Mouse (Mus musculus): ENCODE data around the gene Rgs7bp. TPM values are rescaled to one million over a fixed set of nuclear protein-coding genes. Genes with fewer than 3 reads are reported as not detected.
"Not testable (repeated sequence)": the region's sequence is repeated elsewhere in the genome, so short reads cannot be mapped to it uniquely, and the experiment has no call there.

Rgs7bp gene
- polyA plus RNA-seq, 2 experiments from 2014 or later: not detected

DNA sequence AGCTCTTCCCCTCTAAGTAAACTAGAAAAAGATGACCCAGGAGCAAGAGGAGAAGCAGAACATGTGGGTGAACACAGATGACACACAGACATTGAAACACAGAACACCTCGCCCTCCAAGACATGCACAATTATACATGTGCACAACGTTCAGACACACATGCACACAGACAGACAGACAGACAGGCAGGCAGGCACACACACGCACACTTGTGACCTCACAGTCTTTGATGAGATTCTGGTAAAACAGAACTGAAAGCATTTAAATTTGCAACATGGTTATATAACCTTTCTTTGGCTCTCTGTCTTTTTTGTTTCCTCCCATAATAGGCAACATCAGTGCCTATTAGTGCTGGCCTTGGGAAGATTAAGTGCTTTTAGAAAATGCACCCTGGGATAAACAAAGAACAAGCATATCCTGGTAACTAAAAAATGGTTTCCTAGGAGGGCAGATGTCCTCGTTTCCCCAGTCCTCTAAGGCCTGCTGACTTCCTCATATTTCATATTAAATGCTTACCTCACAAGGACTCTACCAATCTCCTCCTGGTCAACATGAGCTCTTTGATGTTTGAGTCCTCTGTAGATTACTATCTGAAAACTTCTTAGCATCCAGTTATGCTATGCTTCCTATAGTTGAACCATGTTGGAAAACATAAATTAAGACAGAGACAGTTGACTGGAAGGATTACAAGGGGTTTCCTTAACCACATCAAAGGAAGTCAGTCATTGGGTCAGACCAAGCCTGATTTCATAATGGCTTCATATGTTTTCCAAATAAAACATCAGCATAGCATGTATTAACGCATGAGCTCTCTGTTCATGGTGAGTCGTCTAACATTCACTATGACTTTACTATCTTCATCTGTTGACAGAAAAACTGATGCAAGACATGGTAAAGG is 122.8 kb downstream of the Rgs7bp start:
- ATAC-seq: no peak

DNA sequence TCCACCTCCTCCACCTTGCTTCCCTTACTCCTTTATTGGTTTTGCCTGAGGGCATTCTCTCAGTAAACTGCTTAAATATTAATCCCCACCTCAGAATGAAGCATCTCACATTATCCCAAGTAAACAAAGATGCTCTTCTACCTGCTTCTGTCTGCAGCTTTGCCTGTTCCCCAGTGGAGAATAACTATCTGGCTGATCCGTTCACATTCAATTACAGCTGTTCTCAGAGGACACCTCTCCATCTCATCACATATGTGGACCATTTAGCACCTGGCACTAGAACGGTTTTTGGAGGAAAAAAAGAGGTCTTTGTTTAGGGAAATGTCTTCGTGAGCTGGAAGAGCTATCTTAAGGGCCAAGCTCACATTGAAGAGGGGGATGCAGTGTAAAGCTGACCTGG is 123.9 kb downstream of the Rgs7bp start:
- no peak for ATAC-seq

DNA sequence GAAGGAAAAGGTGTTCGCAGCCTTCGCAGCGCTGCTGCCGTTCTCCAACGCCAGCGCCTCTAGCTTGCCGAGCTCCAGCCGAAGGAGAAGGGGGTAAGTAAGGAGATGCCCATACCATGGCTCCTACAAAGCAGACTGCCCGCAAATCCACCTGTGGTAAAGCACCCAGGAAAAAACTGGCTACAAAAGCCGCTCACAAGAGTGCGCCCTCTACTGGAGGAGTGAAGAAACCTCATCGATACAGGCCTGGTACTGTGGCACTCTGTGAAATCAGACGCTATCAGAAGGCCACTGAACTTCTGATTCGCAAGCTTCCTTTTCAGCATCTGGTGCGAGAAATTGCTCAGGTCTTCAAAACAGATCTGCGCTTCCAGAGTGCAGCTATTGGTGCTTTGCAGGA is 136.1 kb downstream of the Rgs7bp start:
- no peak for ATAC-seq

DNA sequence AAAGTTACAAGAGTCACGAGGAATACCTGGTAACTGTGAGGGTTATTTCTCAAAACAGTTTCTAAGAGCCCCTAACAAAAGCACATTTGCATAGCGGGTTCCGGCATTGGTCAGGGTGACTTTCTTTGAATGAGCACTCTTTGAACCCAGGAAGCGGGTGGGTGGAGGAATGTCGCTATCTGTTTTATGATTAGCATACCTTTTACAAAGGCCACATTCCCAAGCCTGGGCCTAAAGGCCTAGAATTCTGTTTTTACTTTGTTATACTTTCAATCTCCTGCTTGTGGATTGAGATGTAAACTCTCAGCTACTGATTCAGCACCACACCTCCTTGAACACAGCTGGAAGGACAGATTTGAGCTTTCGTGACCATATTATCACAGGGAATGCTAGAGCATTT is 138.0 kb downstream of the Rgs7bp start:
- ATAC-seq: not testable (repeated sequence)

DNA sequence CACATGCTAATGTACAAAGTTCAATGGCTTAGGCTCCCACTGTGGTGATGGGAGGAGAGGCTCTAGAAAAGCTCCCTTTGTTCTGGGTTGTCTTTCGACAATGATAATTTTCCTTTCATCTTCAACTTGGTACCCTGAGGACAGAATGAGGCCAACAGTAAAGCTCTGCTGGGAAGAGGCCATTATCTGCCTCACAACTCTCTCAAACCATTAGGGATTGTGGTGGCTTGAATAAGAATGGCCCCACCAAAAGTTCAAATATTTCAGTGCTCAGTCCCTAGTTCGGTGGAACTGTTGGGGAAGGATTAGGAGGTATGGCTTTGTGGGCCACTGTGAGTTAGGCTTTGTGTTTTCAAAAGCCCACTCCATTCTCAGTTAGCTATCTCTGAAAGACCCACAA is 138.6 kb downstream of the Rgs7bp start:
- ATAC-seq: no peak

DNA sequence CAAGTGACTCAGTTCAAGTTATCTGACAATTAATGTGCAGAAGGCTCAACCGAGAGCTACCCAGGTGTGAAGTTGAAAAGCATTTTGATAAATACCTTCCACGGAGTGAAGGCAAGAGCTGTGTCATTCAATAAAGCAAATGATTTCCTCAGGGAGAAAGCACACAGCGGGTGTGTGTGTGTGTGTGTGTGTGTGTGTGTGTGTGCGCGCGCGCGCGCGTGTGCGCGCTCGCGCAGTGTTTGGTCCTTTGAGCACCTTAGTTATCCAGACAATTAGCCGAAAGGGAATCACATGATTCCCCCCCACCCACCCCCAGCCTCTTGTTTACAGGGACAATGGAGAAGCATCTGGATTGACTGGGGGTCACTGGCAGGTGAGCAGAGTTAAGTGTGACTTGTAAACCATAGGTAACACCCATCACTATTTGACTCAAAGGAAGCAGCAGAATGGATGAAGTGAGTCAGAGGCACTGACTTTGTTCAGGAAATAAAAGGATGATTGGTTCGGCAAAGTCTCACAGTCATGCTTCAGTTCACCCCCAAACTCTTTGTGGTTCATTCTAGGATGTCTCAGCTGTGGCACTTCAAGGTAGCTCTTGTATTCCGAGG is 140.3 kb downstream of the Rgs7bp start:
- no peak for ATAC-seq

DNA sequence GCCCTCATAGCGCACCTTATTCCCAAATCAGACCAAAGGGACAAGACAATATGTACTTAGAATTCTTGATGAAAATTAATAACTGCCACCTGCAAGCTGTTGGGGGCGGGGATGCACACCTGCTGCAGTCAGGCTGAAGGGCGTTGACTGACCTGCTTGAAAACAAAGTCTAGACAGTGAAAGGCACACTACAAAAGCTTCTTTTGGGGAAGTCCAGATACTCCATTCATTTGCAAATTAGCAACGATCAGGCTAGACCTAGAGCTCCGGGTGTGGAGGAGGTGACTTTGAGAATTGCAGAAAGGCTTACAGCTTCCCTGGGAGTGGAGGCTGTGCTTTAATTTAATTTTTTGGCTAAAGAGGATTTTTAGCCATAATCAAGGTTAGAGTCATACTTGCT is 143.1 kb downstream of the Rgs7bp start:
- ATAC-seq: not testable (repeated sequence)

DNA sequence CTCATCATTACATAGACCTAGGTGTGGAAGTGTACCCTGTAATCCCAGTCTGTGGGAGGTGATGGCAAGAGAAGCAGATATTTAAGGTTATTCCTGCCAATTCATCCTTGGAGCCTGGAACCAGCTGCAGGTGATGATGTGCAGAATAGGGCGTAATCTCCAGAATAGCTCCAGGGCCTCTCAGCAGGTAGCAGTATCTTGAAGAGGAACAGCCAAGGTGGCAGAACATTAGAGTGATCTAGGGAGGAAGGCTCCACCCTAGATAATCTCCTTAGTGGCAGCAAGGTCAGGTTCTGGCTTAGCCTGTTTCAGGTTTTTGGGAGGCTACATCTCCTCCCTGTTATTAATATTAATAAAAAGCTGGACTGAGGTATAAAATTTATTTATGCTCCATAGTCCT is 143.7 kb downstream of the Rgs7bp start:
- not testable (repeated sequence) for ATAC-seq

DNA sequence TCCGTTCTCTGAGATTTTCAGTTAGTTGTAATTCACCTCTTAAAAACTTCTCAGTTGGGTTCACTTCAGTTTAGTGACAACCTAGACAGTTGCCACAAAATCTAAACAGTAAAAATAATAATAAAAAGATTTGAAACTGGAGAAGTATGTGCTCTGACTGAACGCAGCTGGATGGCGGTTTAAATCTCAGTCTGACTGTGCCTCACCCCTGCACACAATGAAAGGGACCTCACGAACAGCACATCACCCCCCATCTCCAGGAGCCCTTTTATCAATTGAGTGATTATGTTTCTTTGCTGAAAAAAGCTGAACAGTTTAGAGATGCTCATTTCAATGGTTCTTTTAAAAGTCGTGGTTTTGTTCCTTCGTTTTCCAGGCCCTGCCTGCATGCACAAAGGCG is 146.0 kb downstream of the Rgs7bp start:
- ATAC-seq: no peak

Other genes starting within 250 kb of the Rgs7bp start
- 10 to 100 TPM; 37.9 to 48.4 TPM for gene Cwc27, start 237.8 kb downstream of the Rgs7bp start, polyA plus RNA-seq (2017; shearing (Covaris generic))
- under 1 TPM in 1 of 2 experiments, not detected in 1; 0.54 TPM for gene Shisal2b, start 191.0 kb downstream of the Rgs7bp start, polyA plus RNA-seq (2017; shearing (Covaris generic))
- not detected for gene 4933425L06Rik, start 27.2 kb upstream of the Rgs7bp start, polyA plus RNA-seq (2017; shearing (Covaris generic))
- gene Rnf180, start 239.9 kb upstream of the Rgs7bp start, polyA plus RNA-seq (2017; shearing (Covaris generic)): not detected

All from CD4-positive, CD25-positive, alpha-beta regulatory T cell, adult 4 months (primary cell).